ENCODE assay signal across 8 mouse cellular contexts in genomic region chr17:35066084-35066483, GRCm38 (mm10). TPM values are rescaled to one million over a fixed set of nuclear protein-coding genes. Genes with fewer than 3 reads are reported as not detected.
A peak's percentile ranks its signal among the peaks of the same experiment; 100 is the strongest.
DNase-seq lines count a peak whose midpoint lies in the region; ATAC-seq and TF ChIP-seq lines count a peak whose summit lies in the region.

Gene Mpig6b (minus strand): TSS chr17:35066184.

- no peaks in the 10 kb centered on the region for H3K9me3 ChIP-seq in heart, embryonic 14.5 days (ENCODE audit: control insufficient read depth, low read length)
- H3K9me3 ChIP-seq in G1E (replicated peaks): no peaks in the 10 kb centered on the region
- H3K9me3 ChIP-seq in hindbrain, embryonic 12.5 days (replicated peaks): no peaks in the 10 kb centered on the region
- H3K9me3 ChIP-seq in midbrain, embryonic 10.5 days (replicated peaks): no peaks in the 10 kb centered on the region

- DNase-seq in heart, postnatal 25 days (ENCODE audit: low spot score): no peak
- no peak for DNase-seq in G1E (ENCODE audit: low spot score)
- DNase-seq in midbrain, embryonic 10.5 days (ENCODE audit: low spot score): no peak
- no peak for DNase-seq in left cerebral cortex, adult 18-20 months (ENCODE audit: low spot score in 2 of 2)
- no peak for DNase-seq in thymus, postnatal 14 days
- no peak for DNase-seq in right cerebral cortex, adult 18-20 months

- peaks cover 17% of the 10 kb centered on the region for H3K36me3 ChIP-seq in heart, embryonic 14.5 days (ENCODE audit: control insufficient read depth, insufficient read depth, low read length)
- peaks cover 24% of the 10 kb centered on the region for H3K36me3 ChIP-seq in G1E (replicated peaks)
- H3K36me3 ChIP-seq in hindbrain, embryonic 12.5 days: peaks cover 19% of the 10 kb centered on the region
- peaks cover 26% of the 10 kb centered on the region for H3K36me3 ChIP-seq in midbrain, embryonic 10.5 days

- no peak for TF ChIP-seq CTCF in G1E (IDR thresholded peaks at IDR 0.05; ENCODE audit: low read depth, low read length)

- ATAC-seq in heart, embryonic 14.5 days (ENCODE audit: insufficient number of reproducible peaks, insufficient read depth, low FRiP score, low read depth): no peak
- ATAC-seq in G1E (ENCODE audit: extremely low read depth, insufficient number of reproducible peaks, low FRiP score, poor library complexity, severe bottlenecking): no peak
- ATAC-seq in hindbrain, embryonic 12.5 days (ENCODE audit: low FRiP score): no peak

- peaks cover 6 to 8% of the 10 kb centered on the region in 2 experiments; a peak in 2 of 4 replicates for H3K4me1 ChIP-seq in heart, embryonic 14.5 days (ENCODE audit: control insufficient read depth in 2 of 2, insufficient read depth in 2 of 2, low read length in 2 of 2)
- H3K4me1 ChIP-seq in G1E (ENCODE audit: insufficient read depth, low read depth, low read length): peaks cover 43% of the 10 kb centered on the region
- H3K4me1 ChIP-seq in hindbrain, embryonic 12.5 days: peaks cover 29% of the 10 kb centered on the region
- H3K4me1 ChIP-seq in midbrain, embryonic 10.5 days: peaks cover 33% of the 10 kb centered on the region

- H3K9ac ChIP-seq in heart, embryonic 14.5 days (ENCODE audit: low read length): peak within 1 kb of the TSS; percentile 52
- peak within 1 kb of the TSS; percentile 49 for H3K9ac ChIP-seq in hindbrain, embryonic 12.5 days

- H3K27ac ChIP-seq in heart, embryonic 14.5 days (replicated peaks in 1 of 2; ENCODE audit: control insufficient read depth in 1 of 2, insufficient read depth in 1 of 2, low read depth in 2 of 2, low read length in 2 of 2): no peak within 1 kb of the TSS
- no peak within 1 kb of the TSS for H3K27ac ChIP-seq in hindbrain, embryonic 12.5 days
- peak within 1 kb of the TSS; percentile 70 for H3K27ac ChIP-seq in midbrain, embryonic 10.5 days (replicated peaks)

- WGBS in heart, embryonic 14.5 days: 48% methylated on average over 10 of the region's 10 CpGs
- 45% methylated on average over 10 of the region's 10 CpGs for WGBS in hindbrain, embryonic 12.5 days
- 41% methylated on average over 10 of the region's 10 CpGs for WGBS in midbrain, embryonic 10.5 days

- peaks cover 33% of the 10 kb centered on the region for H3K27me3 ChIP-seq in heart, embryonic 14.5 days (ENCODE audit: control insufficient read depth, insufficient read depth, low read length)
- H3K27me3 ChIP-seq in G1E (ENCODE audit: insufficient read depth, low read length): peaks cover 52% of the 10 kb centered on the region
- H3K27me3 ChIP-seq in hindbrain, embryonic 12.5 days: peaks cover 52% of the 10 kb centered on the region
- H3K27me3 ChIP-seq in midbrain, embryonic 10.5 days (ENCODE audit: low read depth, poor library complexity, severe bottlenecking): peaks cover 74% of the 10 kb centered on the region

- H3K4me2 ChIP-seq in heart, embryonic 14.5 days (ENCODE audit: low read length): peak within 1 kb of the TSS; percentile 67
- H3K4me2 ChIP-seq in hindbrain, embryonic 12.5 days (replicated peaks): peak within 1 kb of the TSS; percentile 57

- intact Hi-C loops in heart, postnatal 25 days (cut with DNase I): no loop called here

- H3K4me3 ChIP-seq in heart, embryonic 14.5 days (ENCODE audit: control insufficient read depth in 1 of 2, insufficient read depth in 1 of 2, low read depth in 1 of 2, low read length in 2 of 2): peak within 1 kb of the TSS; percentile 19 to 34
- peak within 1 kb of the TSS; percentile 49; the same call in 1 of the 2 replicates for H3K4me3 ChIP-seq in G1E (ENCODE audit: low read depth, low read length)
- peak within 1 kb of the TSS; percentile 25 for H3K4me3 ChIP-seq in hindbrain, embryonic 12.5 days
- H3K4me3 ChIP-seq in midbrain, embryonic 10.5 days: peak within 1 kb of the TSS; percentile 52

RNA-seq across cellular contexts. Expression of gene Mpig6b, which starts in this region (rescaled TPM):
- 0.54 and 0.73 TPM in 2 replicates for polyA plus RNA-seq in heart, embryonic 14.5 days (2014; fragmentation: Nextera tagmentation; extraction: Ambion mirVana)
- total RNA-seq in heart, postnatal 25 days (2021): under 1 TPM; 0.18 to 0.87 TPM
- total RNA-seq in G1E (2014; fragmentation: Nextera tagmentation): not detected in 2 replicates
- total RNA-seq in G1E (2017): 0.06 TPM in 1 of 2 replicates, not detected in the other
- not detected in 2 replicates for polyA plus RNA-seq in G1E (2012)
- polyA plus RNA-seq in hindbrain, embryonic 12.5 days (2016; fragmentation: Nextera tagmentation; extraction: Ambion mirVana): 0.46 and 0.52 TPM in 2 replicates
- 1.3 TPM in 2 replicates for polyA plus RNA-seq in midbrain, embryonic 10.5 days (2016; fragmentation: Nextera tagmentation; extraction: Ambion mirVana)
- not detected for total RNA-seq in left cerebral cortex, adult 18-20 months (2021)
